Comparison of ENCODE assay signal across 36 mouse cellular contexts in genomic region chr19:23705383-23705782, GRCm38 (mm10). TPM values are rescaled to one million over a fixed set of nuclear protein-coding genes. Genes with fewer than 3 reads are reported as not detected.
"Had no signal": no experiment of that assay in that cellular context is flagged by ENCODE, and none has a peak within 500 bp of the region (broad histone marks: within the 10 kb centered on the region; RNA-seq: fewer than 3 reads in every experiment).

No protein-coding gene starts in this region.

- H3K27me3 ChIP-seq: limb, embryonic 12.5 days; limb, embryonic 13.5 days; limb, embryonic 15.5 days; liver, embryonic 12.5 days; liver, embryonic 13.5 days; liver, embryonic 15.5 days; lung, embryonic 15.5 days; megakaryocyte, embryonic 14.5 days; midbrain, embryonic 12.5 days; midbrain, embryonic 13.5 days; midbrain, embryonic 15.5 days; neural tube, embryonic 12.5 days had no signal

- ATAC-seq: liver, embryonic 12.5 days; liver, postnatal 0 days; lung, postnatal 0 days; midbrain, embryonic 13.5 days; midbrain, embryonic 15.5 days; midbrain, embryonic 16.5 days had no signal

- DNase-seq: left cerebral cortex, postnatal 4 days; liver; liver, embryonic 13.5 days; liver, postnatal 0 days; lung, adult 18-20 months; lung, adult 2 months; lung, embryonic 14.5 days; lung, postnatal 10 days; lung, postnatal 14 days; lung, postnatal 36 days; lung, postnatal 4 days; midbrain, embryonic 14.5 days had no signal

RNA-seq across cellular contexts. Expression of gene 1700028P14Rik, which starts 52.8 kb away (rescaled TPM):
- polyA plus RNA-seq: limb, embryonic 10.5 days; limb, embryonic 11.5 days; limb, embryonic 12.5 days; limb, embryonic 14.5 days; liver, adult 2 months; liver, embryonic 11.5 days; liver, embryonic 12.5 days; liver, embryonic 13.5 days; liver, embryonic 14.5 days; liver, embryonic 15.5 days; liver, embryonic 16.5 days; liver, postnatal 0 days; lung, embryonic 14.5 days; macrophage; midbrain, embryonic 11.5 days; midbrain, embryonic 12.5 days; myocyte; neural tube, embryonic 11.5 days; neural tube, embryonic 12.5 days had no signal
